Mouse (Mus musculus) lung, embryonic 16.5 days (tissue): ENCODE data around the gene Ckap4. TPM values are rescaled to one million over a fixed set of nuclear protein-coding genes. Genes with fewer than 3 reads are reported as not detected.
"Not testable (repeated sequence)": the region's sequence is repeated elsewhere in the genome, so short reads cannot be mapped to it uniquely, and the experiment has no call there.

Experiments
- ATAC-seq: fragments of 200-750 bp; cut with Nextera tagmentation; 2 replicates; pipeline ENCODE4 v1.8.0; 2017; ENCODE audit warnings: low read depth, mild to moderate bottlenecking, moderate library complexity
- H3K27ac ChIP-seq: fragments of 300-500 bp; sonication (generic); 2 replicates; pipeline ENCODE4 v1.5.1; 2014; ENCODE audit warnings: mild to moderate bottlenecking, control low read depth, low read length
- H3K27me3 ChIP-seq: fragments of 300-500 bp; sonication (generic); 2 replicates; pipeline ENCODE4 v1.6.1; 2014; ENCODE audit warnings: low read depth, low read length, mixed read lengths; ENCODE audit not compliant: control insufficient read depth, insufficient read depth
- H3K36me3 ChIP-seq: fragments of 300-500 bp; sonication (generic); 2 replicates; pipeline ENCODE4 v1.6.1; 2014; ENCODE audit warnings: low read length; ENCODE audit not compliant: control insufficient read depth, insufficient read depth
- H3K4me1 ChIP-seq: fragments of 300-500 bp; sonication (generic); replicated peaks from 2 replicates; pipeline ENCODE4 v1.6.1; 2014; ENCODE audit warnings: low read length, mixed read lengths; ENCODE audit not compliant: control insufficient read depth, insufficient read depth
- H3K4me2 ChIP-seq: fragments of 300-500 bp; sonication (generic); 2 replicates; pipeline ENCODE4 v1.6.1; 2014; ENCODE audit warnings: low read depth, low read length, control low read depth
- H3K4me3 ChIP-seq: fragments of 300-500 bp; sonication (generic); 2 replicates; pipeline ENCODE4 v1.5.1; 2014; ENCODE audit warnings: mild to moderate bottlenecking, low read length, control low read depth
- H3K9ac ChIP-seq: fragments of 300-500 bp; sonication (generic); 2 replicates; pipeline ENCODE4 v1.6.1; 2014; ENCODE audit warnings: low read length, control low read depth
- H3K9me3 ChIP-seq: fragments of 300-500 bp; sonication (generic); 2 replicates; pipeline ENCODE4 v1.6.1; 2016; ENCODE audit warnings: low read length; ENCODE audit not compliant: control insufficient read depth
- WGBS: fragments of 180-500 bp; shearing (Covaris S2); extraction: QIAGEN DNeasy Blood & Tissue Kit; methylation state at CpG from one replicate; pipeline ENCODE4 v1.1.7; 2014; 5-methylcytosine and 5-hydroxymethylcytosine counted together
- polyA plus RNA-seq: library from polyadenylated mRNA; unstranded; fragments of >200 nt; fragmentation: Nextera tagmentation; extraction: Ambion mirVana; gene quantifications from 2 replicates; pipeline ENCODE4 v1.2.1, GENCODE M21; 2015

Ckap4 gene
- polyA plus RNA-seq, 1 experiment from 2014 or later: 88.0 TPM

DNA sequence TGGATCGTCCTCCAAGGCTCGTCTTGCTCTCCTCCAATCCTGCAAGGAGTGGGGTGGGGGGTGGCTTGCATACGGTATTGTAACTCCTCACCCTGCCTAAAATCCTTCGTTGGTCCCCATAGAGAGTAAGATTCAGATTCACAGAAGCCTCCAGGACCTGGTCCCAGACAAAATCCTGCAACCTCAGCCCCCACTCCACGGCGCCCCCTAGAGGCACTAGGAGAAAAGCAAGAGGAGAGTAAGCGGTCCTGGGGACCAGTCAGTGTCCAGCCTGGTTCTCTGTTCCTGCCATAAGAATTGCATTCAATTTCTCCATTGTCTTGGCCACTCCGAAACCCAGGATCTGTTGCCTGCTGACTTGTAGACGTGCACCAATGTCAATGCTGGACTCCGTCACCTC lies 10.2 kb downstream of the Ckap4 start:
- H3K27ac ChIP-seq: no peak overlapping the region
- peaks cover 19% of the 10 kb centered on the region for H3K36me3 ChIP-seq
- no peak overlapping the region for H3K4me2 ChIP-seq
- H3K4me1 ChIP-seq: no peaks in the 10 kb centered on the region
- no peak overlapping the region for H3K4me3 ChIP-seq
- 51% methylated on average over 10 of the region's 10 CpGs for WGBS
- H3K9ac ChIP-seq: no peak overlapping the region
- H3K27me3 ChIP-seq: no peaks in the 10 kb centered on the region
- no peaks in the 10 kb centered on the region for H3K9me3 ChIP-seq
- ATAC-seq: no peak; the same call in 1 of the 2 replicates

DNA sequence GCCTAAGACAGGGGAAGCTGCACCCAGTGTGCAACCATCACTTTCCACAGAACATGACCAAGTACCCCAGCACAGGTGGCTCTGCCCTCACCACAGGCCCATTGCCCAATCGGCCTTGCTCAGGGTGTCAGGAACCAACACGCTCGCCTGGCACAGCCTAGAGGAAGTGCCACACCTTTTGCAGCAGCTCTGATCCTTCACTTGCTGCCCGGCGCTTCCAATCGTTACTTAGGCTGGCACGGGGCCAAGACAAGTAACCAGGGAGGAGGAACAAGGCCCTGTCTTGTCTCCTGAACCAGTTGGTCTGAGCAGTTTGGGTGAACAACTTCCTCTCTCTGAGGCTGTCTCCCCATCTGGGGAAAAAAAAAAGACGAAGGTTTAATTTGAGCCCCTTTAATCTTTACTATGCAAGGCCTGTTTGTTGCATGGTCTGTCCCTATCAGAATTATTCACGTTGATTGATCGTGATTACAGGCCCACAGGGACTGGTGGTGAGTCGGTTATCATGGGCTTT lies 17.4 kb downstream of the Ckap4 start:
- no peak overlapping the region for H3K4me2 ChIP-seq
- H3K4me3 ChIP-seq: no peak overlapping the region
- no peaks in the 10 kb centered on the region for H3K27me3 ChIP-seq
- H3K9me3 ChIP-seq: no peaks in the 10 kb centered on the region
- no peaks in the 10 kb centered on the region for H3K36me3 ChIP-seq
- no peak overlapping the region for H3K27ac ChIP-seq
- ATAC-seq: peak; percentile 51
- 0 out of 2 replicates have a peak overlapping the region, but pooled peaks have one; percentile 5 for H3K9ac ChIP-seq
- peaks cover 6% of the 10 kb centered on the region; the same call in 1 of the 2 replicates for H3K4me1 ChIP-seq
- WGBS: 32% methylated on average over 11 of the region's 11 CpGs

DNA sequence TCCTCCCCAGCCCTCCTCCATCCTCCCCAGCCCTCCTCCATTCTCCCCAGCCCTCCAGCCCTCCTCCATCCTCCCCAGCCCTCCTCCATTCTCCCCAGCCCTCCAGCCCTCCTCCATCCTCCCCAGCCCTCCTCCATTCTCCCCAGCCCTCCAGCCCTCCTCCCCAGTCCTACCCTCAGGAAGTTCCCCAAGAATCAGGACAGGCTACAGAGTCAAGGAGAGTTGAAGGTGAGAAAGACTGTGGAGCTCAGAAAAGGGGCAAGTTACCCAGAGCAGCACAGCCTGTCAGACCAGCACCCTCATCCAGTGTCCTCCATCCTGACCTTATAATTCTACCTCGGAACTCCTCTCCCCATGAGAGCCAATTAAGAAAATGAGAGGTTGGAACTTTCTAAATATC lies 17.9 kb downstream of the Ckap4 start:
- not testable (repeated sequence) for H3K27ac ChIP-seq, H3K36me3 ChIP-seq, H3K4me3 ChIP-seq, H3K4me1 ChIP-seq, ATAC-seq, H3K4me2 ChIP-seq, H3K9me3 ChIP-seq, H3K27me3 ChIP-seq
- 0 out of 2 replicates have a peak overlapping the region, but pooled peaks have one; percentile 5 for H3K9ac ChIP-seq
- WGBS: 48% methylated on average over 1 of the region's 1 CpGs

DNA sequence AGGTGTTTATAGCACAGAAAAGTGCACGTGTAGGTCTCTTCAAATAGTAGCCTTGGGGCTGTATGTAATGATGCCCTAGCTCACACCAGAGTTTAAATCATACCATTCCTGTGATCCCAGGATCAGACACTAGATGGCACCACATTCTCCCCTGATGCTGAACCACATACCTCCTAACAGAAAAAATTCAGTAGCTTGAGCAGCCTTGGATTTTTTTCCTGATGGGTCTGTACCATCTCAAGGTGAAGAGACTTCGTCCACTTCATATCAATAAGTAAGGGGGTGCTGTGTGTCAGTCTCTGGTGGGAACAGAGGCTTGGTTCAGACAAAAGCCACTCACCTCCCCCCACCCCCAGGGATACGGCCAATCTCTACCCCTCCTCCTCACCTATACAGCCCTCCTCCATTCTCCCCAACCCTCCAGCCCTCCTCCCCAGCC lies 18.3 kb downstream of the Ckap4 start:
- Histone ChIP-seq H3K4me1 (peaks cover 6% of the 10 kb centered on the region; the same call in 1 of the 2 replicates), H3K4me2 (no peak overlapping the region), H3K27ac (no peak overlapping the region), H3K36me3 (no peaks in the 10 kb centered on the region), H3K9ac (no peak overlapping the region), H3K4me3 (no peak overlapping the region), H3K9me3 (no peaks in the 10 kb centered on the region), H3K27me3 (no peaks in the 10 kb centered on the region)
- peak; percentile 54 for ATAC-seq
- WGBS: 16% methylated on average over 3 of the region's 3 CpGs

DNA sequence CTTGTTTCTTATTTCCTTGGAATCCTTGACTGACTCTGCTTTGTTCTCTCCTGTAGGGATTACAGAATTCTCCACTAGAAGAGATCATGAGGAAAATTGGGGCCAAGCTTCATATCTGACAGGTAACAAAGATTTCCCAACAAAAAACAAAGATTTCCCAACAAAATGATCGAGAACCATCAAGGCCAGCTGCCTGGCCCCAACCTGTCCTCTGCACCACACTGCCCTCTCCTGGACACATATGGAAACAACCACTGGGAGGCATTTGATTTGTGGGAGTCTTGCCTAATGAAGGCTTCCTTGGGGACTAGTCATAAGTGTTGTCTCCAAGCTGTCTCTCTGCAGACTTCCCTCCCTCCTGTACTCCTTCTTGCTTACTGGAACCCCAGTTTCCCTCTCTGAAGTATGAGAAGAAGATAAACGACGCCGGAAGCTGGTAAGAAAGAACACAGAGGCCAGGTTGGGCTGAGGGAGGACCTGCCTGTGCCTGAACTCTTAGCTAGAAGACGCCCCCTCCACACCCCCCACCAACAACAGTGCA lies 19.8 kb downstream of the Ckap4 start:
- Histone ChIP-seq H3K4me1 (peaks cover 6% of the 10 kb centered on the region; the same call in 1 of the 2 replicates), H3K36me3 (no peaks in the 10 kb centered on the region), H3K4me2 (no peak overlapping the region), H3K27ac (no peak overlapping the region), H3K4me3 (no peak overlapping the region), H3K9me3 (no peaks in the 10 kb centered on the region), H3K27me3 (no peaks in the 10 kb centered on the region), H3K9ac (no peak overlapping the region)
- no peak for ATAC-seq
- WGBS: 37% methylated on average over 5 of the region's 5 CpGs

DNA sequence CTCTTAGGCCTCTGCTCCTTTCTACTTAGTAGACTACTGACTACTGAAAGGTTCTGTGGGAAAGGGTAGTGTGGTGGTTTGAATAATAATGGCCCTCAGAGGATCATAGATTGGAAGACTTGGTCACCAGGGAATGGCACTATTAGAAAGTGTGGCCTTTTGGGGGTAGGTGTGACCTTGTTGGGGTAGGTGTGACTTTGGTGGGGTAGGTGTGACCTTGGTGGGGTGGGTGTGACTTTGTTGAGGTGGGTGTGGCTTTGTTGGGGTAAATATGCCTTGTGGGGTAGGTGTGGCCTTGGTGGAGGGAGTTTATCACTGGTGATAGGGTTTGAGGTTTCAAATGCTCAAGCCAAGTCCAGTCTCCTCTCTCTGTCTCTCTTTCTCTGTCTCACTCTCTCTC lies 21.1 kb downstream of the Ckap4 start:
- Histone ChIP-seq H3K27me3 (no peaks in the 10 kb centered on the region), H3K9ac (no peak overlapping the region), H3K9me3 (no peaks in the 10 kb centered on the region), H3K27ac (no peak overlapping the region), H3K4me2 (no peak overlapping the region), H3K4me3 (no peak overlapping the region), H3K36me3 (no peaks in the 10 kb centered on the region), H3K4me1 (peaks cover 6% of the 10 kb centered on the region; the same call in 1 of the 2 replicates)
- ATAC-seq: no peak

DNA sequence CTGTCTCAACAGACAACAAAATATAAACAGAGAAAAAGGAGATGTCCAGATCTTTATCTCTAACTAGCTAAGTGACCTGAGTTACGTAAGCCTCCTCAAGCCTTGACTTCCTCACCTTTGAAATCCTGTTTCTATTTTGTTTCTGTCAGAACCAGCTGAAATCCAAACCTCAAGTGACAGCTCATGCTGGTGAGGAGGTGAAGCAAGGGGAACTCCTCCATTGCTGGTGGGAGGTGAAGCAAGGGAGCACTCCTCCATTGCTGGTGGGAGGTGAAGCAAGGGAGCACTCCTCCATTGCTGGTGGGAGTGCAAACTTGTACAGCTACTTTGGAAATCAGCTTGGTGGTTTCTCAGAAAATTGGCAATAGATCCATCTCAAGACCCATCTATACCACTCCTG lies 25.3 kb downstream of the Ckap4 start:
- ATAC-seq: no peak
- Histone ChIP-seq H3K9me3 (no peaks in the 10 kb centered on the region), H3K9ac (no peak overlapping the region), H3K4me2 (no peak overlapping the region), H3K4me1 (no peaks in the 10 kb centered on the region), H3K4me3 (no peak overlapping the region), H3K27me3 (no peaks in the 10 kb centered on the region), H3K27ac (no peak overlapping the region), H3K36me3 (no peaks in the 10 kb centered on the region)
- WGBS: 76% methylated on average over 1 of the region's 1 CpGs

DNA sequence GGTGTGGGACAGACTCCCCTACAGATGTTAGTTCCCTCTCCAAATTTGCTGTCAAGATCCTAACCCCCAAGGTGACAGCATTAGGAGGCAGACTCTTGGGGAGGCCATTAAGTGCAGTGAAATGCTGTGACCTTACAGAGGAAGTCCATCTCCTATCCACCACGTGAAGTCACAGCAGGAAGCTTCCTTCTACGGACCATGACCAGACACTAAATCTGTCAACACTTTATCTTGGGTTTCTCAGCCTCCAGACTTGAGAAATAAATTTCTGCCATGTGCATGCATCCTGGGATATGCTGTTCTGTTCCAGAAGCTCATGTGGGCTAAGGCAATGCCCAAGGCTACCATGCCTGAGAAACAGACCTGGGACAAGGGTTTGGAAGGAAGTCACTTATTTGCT lies 35.0 kb downstream of the Ckap4 start:
- Histone ChIP-seq H3K27me3 (no peaks in the 10 kb centered on the region), H3K36me3 (no peaks in the 10 kb centered on the region), H3K27ac (no peak overlapping the region), H3K9me3 (no peaks in the 10 kb centered on the region), H3K9ac (no peak overlapping the region), H3K4me2 (no peak overlapping the region), H3K4me3 (no peak overlapping the region), H3K4me1 (0 out of 2 replicates have a peak, but pooled peaks cover 2% of the 10 kb centered on the region)
- ATAC-seq: no peak
- WGBS: 25% methylated on average over 2 of the region's 2 CpGs

DNA sequence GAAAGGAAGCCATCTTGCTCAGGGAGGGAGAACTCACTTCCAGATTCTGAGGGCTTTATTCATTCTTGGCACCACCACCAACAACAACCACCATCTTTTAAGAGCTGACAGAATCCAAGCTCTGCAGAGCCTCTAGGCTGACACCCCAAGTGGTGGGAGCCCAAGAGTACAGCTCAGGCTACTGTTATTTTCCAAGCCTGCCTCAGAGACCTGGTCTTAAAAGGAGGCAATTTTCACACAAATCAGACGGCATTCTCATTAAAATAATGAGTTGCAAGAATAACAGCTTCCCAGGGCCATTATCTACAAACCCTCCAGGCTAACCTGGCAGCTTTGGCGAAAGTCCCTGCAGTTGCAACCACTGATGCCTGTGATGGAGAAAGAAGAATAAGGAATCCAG lies 37.1 kb downstream of the Ckap4 start:
- Histone ChIP-seq H3K27me3 (no peaks in the 10 kb centered on the region), H3K27ac (no peak overlapping the region), H3K4me2 (no peak overlapping the region), H3K9me3 (no peaks in the 10 kb centered on the region), H3K4me3 (no peak overlapping the region), H3K36me3 (no peaks in the 10 kb centered on the region), H3K4me1 (0 out of 2 replicates have a peak, but pooled peaks cover 2% of the 10 kb centered on the region), H3K9ac (no peak overlapping the region)
- WGBS: 81% methylated on average over 2 of the region's 2 CpGs
- ATAC-seq: no peak
